8 mouse cellular contexts compared by ENCODE assay signal in the genomic region with DNA sequence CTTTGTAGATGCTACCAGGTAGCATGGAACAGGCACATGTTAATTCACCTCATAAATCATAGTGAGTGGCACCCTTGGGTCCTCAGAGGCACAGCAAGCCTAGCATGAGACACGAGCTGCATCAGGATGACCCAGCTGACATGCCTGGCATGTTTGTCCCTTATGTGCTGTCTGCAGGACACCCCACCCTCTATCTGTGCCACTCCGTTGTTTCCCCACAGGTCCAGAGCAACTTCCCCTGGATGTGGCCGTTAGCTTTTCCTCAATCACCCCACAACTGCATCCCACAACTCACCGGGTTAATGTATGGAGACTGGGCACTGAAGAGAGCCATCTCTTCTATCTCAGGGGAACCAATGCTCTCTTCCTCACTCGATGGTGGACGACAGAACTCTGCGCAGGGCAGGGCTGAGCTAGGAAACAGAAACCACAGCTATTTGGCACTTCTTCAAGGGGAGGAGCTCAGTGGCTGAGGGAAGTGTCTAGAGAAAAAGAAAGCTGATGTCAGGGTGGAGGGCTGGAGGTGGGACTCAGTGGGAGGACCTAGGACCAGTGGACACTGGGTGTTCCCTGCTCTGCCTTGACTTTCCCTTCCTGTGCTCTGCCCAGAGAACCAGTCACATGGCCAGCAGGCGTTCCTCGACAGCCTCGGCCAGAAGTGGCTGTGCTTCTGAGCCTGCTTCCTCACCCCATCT. TPM values are rescaled to one million over a fixed set of nuclear protein-coding genes. Genes with fewer than 3 reads are reported as not detected.
A peak's percentile ranks its signal among the peaks of the same experiment; 100 is the strongest.
DNase-seq lines count a peak whose midpoint lies in the region; ATAC-seq and TF ChIP-seq lines count a peak whose summit lies in the region.

Gene Lgals9 (minus strand): TSS at position 464 of the 695 bp plus-strand sequence.

- peak within 1 kb of the TSS; percentile 33 for H3K4me3 ChIP-seq in left cerebral cortex, adult 2 months
- peak within 1 kb of the TSS; percentile 16 for H3K4me3 ChIP-seq in kidney, embryonic 16.5 days (ENCODE audit: low read length)

- H3K4me2 ChIP-seq in kidney, embryonic 16.5 days (replicated peaks; ENCODE audit: low read depth, low read length) = peak within 1 kb of the TSS; percentile 48

- peaks cover 2% of the 10 kb centered on the region; the same call in 1 of the 2 replicates for H3K9me3 ChIP-seq in kidney, embryonic 16.5 days (ENCODE audit: low read length)

- 0 out of 2 replicates have a peak, but pooled peaks cover 5% of the 10 kb centered on the region for H3K4me1 ChIP-seq in kidney, embryonic 16.5 days (ENCODE audit: insufficient read depth, low read length)

- no peak within 1 kb of the TSS; the same call in 1 of the 2 replicates for H3K27ac ChIP-seq in left cerebral cortex, adult 2 months
- no peak within 1 kb of the TSS; the same call in 1 of the 2 replicates for H3K27ac ChIP-seq in kidney, embryonic 16.5 days (ENCODE audit: low read length)

- no peaks in the 10 kb centered on the region for H3K36me3 ChIP-seq in kidney, embryonic 16.5 days (ENCODE audit: insufficient read depth, low read length)

- no peak for TF ChIP-seq CTCF in left cerebral cortex, adult 2 months (IDR thresholded peaks at IDR 0.05)

- no peak for DNase-seq in left cerebral cortex, adult 2 months (ENCODE audit: extremely low spot score in 1 of 2, low spot score in 2 of 2)
- DNase-seq in left cerebral cortex, postnatal 4 days = no peak
- peak in 1 of 2 experiments; percentile 34 for DNase-seq in adrenal gland, postnatal 4 days (ENCODE audit: low spot score in 2 of 2)
- DNase-seq in heart, adult 8-10 months (ENCODE audit: low spot score) = peak; percentile 92
- DNase-seq in testis, postnatal 14 days (ENCODE audit: low spot score) = peak; percentile 35
- no peak for DNase-seq in retina, postnatal 1 day

- ATAC-seq in kidney, embryonic 16.5 days (ENCODE audit: low FRiP score, low TSS enrichment) = peak; percentile 94
- peak; percentile 88 for ATAC-seq in megakaryocyte, adult 5-6 weeks (ENCODE audit: poor library complexity, severe bottlenecking)

- intact Hi-C loops in left cerebral cortex, adult 2 months (cut with DNase I) = no loop called here
- intact Hi-C loops in left cerebral cortex, postnatal 4 days (cut with DNase I) = no loop called here

- H3K9ac ChIP-seq in kidney, embryonic 16.5 days (replicated peaks; ENCODE audit: low read length) = peak within 1 kb of the TSS; percentile 9; the same call in 1 of the 2 replicates

- H3K27me3 ChIP-seq in kidney, embryonic 16.5 days (ENCODE audit: insufficient read depth, low read length) = no peaks in the 10 kb centered on the region

- 46% methylated on average over 10 of the region's 10 CpGs for WGBS in kidney, embryonic 16.5 days

RNA-seq across cellular contexts. Expression of gene Lgals9, which starts in this region (rescaled TPM):
- total RNA-seq in left cerebral cortex, adult 2 months (2021) = 1 to 10 TPM; 4.2 to 5.5 TPM
- total RNA-seq in left cerebral cortex, postnatal 4 days (2021) = 1 to 10 TPM; 4.1 to 5.2 TPM
- 10 to 100 TPM; 32.6 to 57.1 TPM for total RNA-seq in adrenal gland, postnatal 4 days (2021)
- total RNA-seq in heart, adult 8-10 months (2022) = 10 to 100 TPM; 15.9 to 19.3 (median 17.1) TPM
- 52.5 and 59.5 TPM in 2 replicates for polyA plus RNA-seq in kidney, embryonic 16.5 days (2015; fragmentation: Nextera tagmentation; extraction: Ambion mirVana)
- total RNA-seq in megakaryocyte, adult 5-6 weeks (2015) = 218 and 231 TPM in 2 replicates
- 40.4 and 48.1 TPM in 2 replicates for total RNA-seq in megakaryocyte, adult 5-6 weeks (2017)

Comparison
In these comparisons a context has a peak if more than half of its experiments do, and no peak if none do; other contexts are left out.
1. DNase-seq: peak in heart, adult 8-10 months (single experiment) and testis, postnatal 14 days (single experiment); none in left cerebral cortex, adult 2 months (0 of 2), left cerebral cortex, postnatal 4 days (single experiment) and retina, postnatal 1 day (single experiment).